ENCODE assay signal across 10 mouse cellular contexts in the genomic region with DNA sequence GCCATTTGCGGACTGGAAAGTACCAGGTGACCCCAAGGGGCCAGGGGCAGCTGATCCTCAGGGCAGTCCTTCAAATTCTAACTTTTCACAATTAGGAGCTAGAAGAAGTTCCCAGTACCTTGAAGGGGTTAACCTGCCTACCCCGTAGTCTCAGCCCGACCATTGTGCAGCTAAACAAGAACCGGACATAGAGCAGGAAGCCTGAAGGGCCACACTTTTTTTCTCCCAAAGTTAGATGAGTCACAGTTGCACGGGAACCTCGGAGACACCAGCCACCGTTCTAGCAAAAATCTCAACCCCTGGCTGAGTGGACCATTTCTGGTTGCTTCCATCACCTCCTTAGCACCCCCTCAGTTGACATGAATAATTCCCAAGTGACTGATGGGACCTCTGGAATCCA. TPM values are rescaled to one million over a fixed set of nuclear protein-coding genes. Genes with fewer than 3 reads are reported as not detected.
DNase-seq lines count a peak whose midpoint lies in the region; ATAC-seq and TF ChIP-seq lines count a peak whose summit lies in the region.
"Had no signal": no experiment of that assay in that cellular context is flagged by ENCODE, and none has a peak within 500 bp of the region (broad histone marks: within the 10 kb centered on the region; RNA-seq: fewer than 3 reads in every experiment).

No protein-coding gene starts in this region.

- no peak for ATAC-seq in embryonic facial prominence, embryonic 12.5 days (ENCODE audit: insufficient number of reproducible peaks, insufficient read depth, low FRiP score, low TSS enrichment)
- ATAC-seq in heart, embryonic 16.5 days (replicated peaks; ENCODE audit: extremely low read depth, insufficient read depth, low FRiP score) = no peak
- no peak for ATAC-seq in lung, embryonic 14.5 days (ENCODE audit: insufficient read depth)

- H3K4me2 ChIP-seq in embryonic facial prominence, embryonic 12.5 days (replicated peaks) = no peak overlapping the region
- peak overlapping the region; percentile 55 for H3K4me2 ChIP-seq in heart, embryonic 16.5 days (ENCODE audit: low read depth, low read length)
- H3K4me2 ChIP-seq in lung, embryonic 14.5 days = peak overlapping the region; percentile 37

- DNase-seq in kidney, adult 2 months = peak; percentile 63
- DNase-seq in kidney, adult 18-20 months = no peak
- peak; percentile 42 for DNase-seq in lung, embryonic 14.5 days
- DNase-seq in frontal cortex, postnatal 14 days (ENCODE audit: low spot score in 2 of 2) = no peak
- DNase-seq in retina, embryonic 14.5 days (ENCODE audit: low spot score) = no peak
- no peak for DNase-seq in layer of hippocampus, adult 9-11 months
- DNase-seq: cerebellum, adult 18-20 months; thymus, postnatal 36 days had no signal

- 54% methylated on average over 7 of the region's 7 CpGs for WGBS in kidney, adult 2 months
- 65% methylated on average over 7 of the region's 7 CpGs for WGBS in embryonic facial prominence, embryonic 12.5 days
- WGBS in heart, embryonic 16.5 days = 42% methylated on average over 7 of the region's 7 CpGs
- WGBS in lung, embryonic 14.5 days = 45% methylated on average over 7 of the region's 7 CpGs

- no peak for TF ChIP-seq POLR2A in kidney, adult 2 months (IDR thresholded peaks at IDR 0.05; ENCODE audit: low read depth, low read length)

- no peaks in the 10 kb centered on the region for H3K27me3 ChIP-seq in kidney, adult 2 months (replicated peaks; ENCODE audit: control insufficient read depth, insufficient read depth, low read length)
- H3K27me3 ChIP-seq in embryonic facial prominence, embryonic 12.5 days = no peaks in the 10 kb centered on the region
- H3K27me3 ChIP-seq in heart, embryonic 16.5 days (ENCODE audit: control insufficient read depth, insufficient read depth, low read length) = no peaks in the 10 kb centered on the region
- no peaks in the 10 kb centered on the region for H3K27me3 ChIP-seq in lung, embryonic 14.5 days (ENCODE audit: insufficient read depth, low read length)

- no peaks in the 10 kb centered on the region for H3K4me1 ChIP-seq in kidney, adult 2 months (ENCODE audit: control insufficient read depth, insufficient read depth, low read length)
- no peaks in the 10 kb centered on the region for H3K4me1 ChIP-seq in embryonic facial prominence, embryonic 12.5 days
- peaks cover 10% of the 10 kb centered on the region for H3K4me1 ChIP-seq in heart, embryonic 16.5 days (ENCODE audit: control insufficient read depth, insufficient read depth, low read length)
- peaks cover 8% of the 10 kb centered on the region for H3K4me1 ChIP-seq in lung, embryonic 14.5 days (ENCODE audit: insufficient read depth)

- no peaks in the 10 kb centered on the region for H3K36me3 ChIP-seq in kidney, adult 2 months (ENCODE audit: control insufficient read depth, insufficient read depth, low read length)
- H3K36me3 ChIP-seq in embryonic facial prominence, embryonic 12.5 days = no peaks in the 10 kb centered on the region
- no peaks in the 10 kb centered on the region for H3K36me3 ChIP-seq in heart, embryonic 16.5 days (ENCODE audit: control insufficient read depth, insufficient read depth)
- no peaks in the 10 kb centered on the region for H3K36me3 ChIP-seq in lung, embryonic 14.5 days (ENCODE audit: insufficient read depth)

- H3K27ac ChIP-seq in kidney, adult 2 months (ENCODE audit: insufficient read depth, low read depth, low read length) = peak overlapping the region; percentile 17; the same call in 1 of the 2 replicates
- H3K27ac ChIP-seq in embryonic facial prominence, embryonic 12.5 days = no peak overlapping the region
- H3K27ac ChIP-seq in heart, embryonic 16.5 days (ENCODE audit: low read length) = peak overlapping the region; percentile 65
- peak overlapping the region; percentile 26; the same call in 1 of the 2 replicates for H3K27ac ChIP-seq in lung, embryonic 14.5 days (ENCODE audit: low read depth)

- H3K4me3 ChIP-seq in kidney, adult 2 months (ENCODE audit: insufficient read depth, low read depth, low read length) = peak overlapping the region; percentile 44
- peak overlapping the region; percentile 14; the same call in 1 of the 2 replicates for H3K4me3 ChIP-seq in embryonic facial prominence, embryonic 12.5 days
- H3K4me3 ChIP-seq in heart, embryonic 16.5 days (ENCODE audit: low read length) = peak overlapping the region; percentile 51
- H3K4me3 ChIP-seq in lung, embryonic 14.5 days (ENCODE audit: low read depth, low read length) = peak overlapping the region; percentile 35

- no peak overlapping the region for H3K9ac ChIP-seq in embryonic facial prominence, embryonic 12.5 days
- H3K9ac ChIP-seq in heart, embryonic 16.5 days (ENCODE audit: low read length) = peak overlapping the region; percentile 74
- H3K9ac ChIP-seq in lung, embryonic 14.5 days = peak overlapping the region; percentile 54

- TF ChIP-seq CTCF in kidney, adult 2 months (conservative IDR thresholded peaks at IDR 0.05; ENCODE audit: insufficient read depth, insufficient read length, low read depth, low read length) = no peak
- TF ChIP-seq CTCF in lung, embryonic 14.5 days (IDR thresholded peaks at IDR 0.05; ENCODE audit: low read depth) = no peak

- H3K9me3 ChIP-seq in embryonic facial prominence, embryonic 12.5 days = no peaks in the 10 kb centered on the region
- no peaks in the 10 kb centered on the region for H3K9me3 ChIP-seq in heart, embryonic 16.5 days (replicated peaks; ENCODE audit: control insufficient read depth, low read length)
- no peaks in the 10 kb centered on the region for H3K9me3 ChIP-seq in lung, embryonic 14.5 days (ENCODE audit: low read depth, low read length)

RNA-seq across cellular contexts. Expression of a gene that starts 2.0 kb away (rescaled TPM):
- 45.1 and 48.5 TPM in 2 replicates for polyA plus RNA-seq in kidney, adult 2 months (2012; rRNA removed)
- polyA plus RNA-seq in embryonic facial prominence, embryonic 12.5 days (2016; fragmentation: Nextera tagmentation; extraction: Ambion mirVana) = 22.5 and 22.6 TPM in 2 replicates
- 48.8 and 51.0 TPM in 2 replicates for polyA plus RNA-seq in heart, embryonic 16.5 days (2015; fragmentation: Nextera tagmentation; extraction: Ambion mirVana)
- 69.8 and 71.5 TPM in 2 replicates for polyA plus RNA-seq in lung, embryonic 14.5 days (2014; fragmentation: Nextera tagmentation; extraction: Ambion mirVana)

Comparison
In these comparisons a context has a peak if more than half of its experiments do, and no peak if none do; other contexts are left out.
1. DNase-seq: peak in kidney, adult 2 months (single experiment) and lung, embryonic 14.5 days (single experiment); none in kidney, adult 18-20 months (single experiment), frontal cortex, postnatal 14 days (0 of 2), retina, embryonic 14.5 days (single experiment) and layer of hippocampus, adult 9-11 months (single experiment).
2. Peak in every context shown above with its lines, with median percentiles within 50 percentile points of each other: H3K4me3 ChIP-seq.